Mouse (Mus musculus): ENCODE results near the gene Crb3. TPM values are rescaled to one million over a fixed set of nuclear protein-coding genes. Genes with fewer than 3 reads are reported as not detected.
"Not testable (repeated sequence)": the region's sequence is repeated elsewhere in the genome, so short reads cannot be mapped to it uniquely, and the experiment has no call there.

The Crb3 gene
- polyA plus RNA-seq, 1 experiment from 2014 or later: 1.2 TPM

GRCm38 (mm10) chr17:57030931-57031660, 27.8 kb upstream of the Crb3 start, which contains the start of gene Khsrp:
TSS of gene Khsrp (minus strand) at chr17:57031522.
- Histone ChIP-seq H3K27me3 (ENCODE audit: control insufficient read depth, insufficient read depth, low read length) (no peaks in the 10 kb centered on the region), H3K36me3 (ENCODE audit: control insufficient read depth, insufficient read depth, low read length) (peaks cover 10% of the 10 kb centered on the region), H3K9me3 (ENCODE audit: control insufficient read depth, low read length) (no peaks in the 10 kb centered on the region), H3K27ac (ENCODE audit: low read depth, low read length) (peak within 1 kb of the TSS; percentile 90), H3K4me3 (ENCODE audit: low read depth, low read length) (peak within 1 kb of the TSS; percentile 95), H3K4me2 (peak within 1 kb of the TSS; percentile 88), H3K9ac (ENCODE audit: low read length) (peak within 1 kb of the TSS; percentile 96), H3K4me1 (ENCODE audit: control insufficient read depth, insufficient read depth, low read length) (peaks cover 14% of the 10 kb centered on the region)
- DNase-seq (ENCODE audit: low spot score, missing footprints) (peak; percentile 98), ATAC-seq (ENCODE audit: low FRiP score) (peak; percentile 0; the same call in 1 of the 2 replicates)
- WGBS: under 1% methylated on average over 89 of the region's 99 CpGs

- Histone ChIP-seq H3K36me3 (ENCODE audit: control insufficient read depth, insufficient read depth, low read length) (peaks cover 10% of the 10 kb centered on the region), H3K9ac (ENCODE audit: low read length) (peak overlapping the region; percentile 60), H3K4me2 (peak overlapping the region; percentile 49), H3K27ac (ENCODE audit: low read depth, low read length) (peak overlapping the region; percentile 63), H3K27me3 (ENCODE audit: control insufficient read depth, insufficient read depth, low read length) (no peaks in the 10 kb centered on the region), H3K4me3 (ENCODE audit: low read depth, low read length) (peak overlapping the region; percentile 95), H3K9me3 (ENCODE audit: control insufficient read depth, low read length) (no peaks in the 10 kb centered on the region), H3K4me1 (ENCODE audit: control insufficient read depth, insufficient read depth, low read length) (peaks cover 14% of the 10 kb centered on the region)
- WGBS: under 1% methylated on average over 38 of the region's 38 CpGs
- ATAC-seq (ENCODE audit: low FRiP score) (peak; percentile 98), DNase-seq (ENCODE audit: low spot score, missing footprints) (peak; percentile 99)
Measured at GRCm38 (mm10) chr17:57031661-57032420, 27.1 kb upstream of the Crb3 start.

- DNase-seq (ENCODE audit: low spot score, missing footprints): no peak
- 77% methylated on average over 4 of the region's 4 CpGs for WGBS
- Histone ChIP-seq H3K9ac (ENCODE audit: low read length) (no peak overlapping the region), H3K27me3 (ENCODE audit: control insufficient read depth, insufficient read depth, low read length) (no peaks in the 10 kb centered on the region), H3K4me1 (ENCODE audit: control insufficient read depth, insufficient read depth, low read length) (peaks cover 14% of the 10 kb centered on the region), H3K4me2 (0 out of 2 replicates have a peak overlapping the region, but pooled peaks have one; percentile 49), H3K9me3 (ENCODE audit: control insufficient read depth, low read length) (no peaks in the 10 kb centered on the region), H3K27ac (ENCODE audit: low read depth, low read length) (no peak overlapping the region), H3K36me3 (ENCODE audit: control insufficient read depth, insufficient read depth, low read length) (peaks cover 1% of the 10 kb centered on the region), H3K4me3 (ENCODE audit: low read depth, low read length) (no peak overlapping the region)
- no peak for ATAC-seq (ENCODE audit: low FRiP score)
Measured at GRCm38 (mm10) chr17:57032854-57033253, 26.1 kb upstream of the Crb3 start.

GRCm38 (mm10) chr17:57038978-57039377, 19.9 kb upstream of the Crb3 start:
- H3K4me1 ChIP-seq (ENCODE audit: control insufficient read depth, insufficient read depth, low read length): no peaks in the 10 kb centered on the region
- H3K4me2 ChIP-seq: no peak overlapping the region
- 39% methylated on average over 8 of the region's 8 CpGs for WGBS
- H3K27me3 ChIP-seq (ENCODE audit: control insufficient read depth, insufficient read depth, low read length): no peaks in the 10 kb centered on the region
- no peaks in the 10 kb centered on the region for H3K9me3 ChIP-seq (ENCODE audit: control insufficient read depth, low read length)
- no peaks in the 10 kb centered on the region for H3K36me3 ChIP-seq (ENCODE audit: control insufficient read depth, insufficient read depth, low read length)
- no peak overlapping the region for H3K9ac ChIP-seq (ENCODE audit: low read length)
- no peak overlapping the region for H3K27ac ChIP-seq (ENCODE audit: low read depth, low read length)
- ATAC-seq (ENCODE audit: low FRiP score): no peak
- H3K4me3 ChIP-seq (ENCODE audit: low read depth, low read length): no peak overlapping the region
- DNase-seq (ENCODE audit: low spot score, missing footprints): no peak

GRCm38 (mm10) chr17:57041554-57041953, 17.4 kb upstream of the Crb3 start, which contains the start of gene Slc25a41:
TSS of gene Slc25a41 (minus strand) at chr17:57041654.
- H3K4me1 ChIP-seq (ENCODE audit: control insufficient read depth, insufficient read depth, low read length): no peaks in the 10 kb centered on the region
- no peak for ATAC-seq (ENCODE audit: low FRiP score)

GRCm38 (mm10) chr17:57047406-57047805, 11.5 kb upstream of the Crb3 start:
- no peaks in the 10 kb centered on the region for H3K9me3 ChIP-seq (ENCODE audit: control insufficient read depth, low read length)
- no peaks in the 10 kb centered on the region for H3K4me1 ChIP-seq (ENCODE audit: control insufficient read depth, insufficient read depth, low read length)
- ATAC-seq (ENCODE audit: low FRiP score) (peak; percentile 43; the same call in 1 of the 2 replicates), DNase-seq (ENCODE audit: low spot score, missing footprints) (no peak)
- H3K9ac ChIP-seq (ENCODE audit: low read length): no peak overlapping the region
- no peak overlapping the region for H3K4me2 ChIP-seq
- no peak overlapping the region for H3K4me3 ChIP-seq (ENCODE audit: low read depth, low read length)
- no peaks in the 10 kb centered on the region for H3K27me3 ChIP-seq (ENCODE audit: control insufficient read depth, insufficient read depth, low read length)
- 38% methylated on average over 5 of the region's 5 CpGs for WGBS
- no peak overlapping the region for H3K27ac ChIP-seq (ENCODE audit: low read depth, low read length)
- H3K36me3 ChIP-seq (ENCODE audit: control insufficient read depth, insufficient read depth, low read length): peaks cover 5% of the 10 kb centered on the region; the same call in 1 of the 2 replicates

More at GRCm38 (mm10) chr17:57041554-57041953, 17.4 kb upstream of the Crb3 start, which contains the start of gene Slc25a41:
- H3K27me3 ChIP-seq (ENCODE audit: control insufficient read depth, insufficient read depth, low read length): no peaks in the 10 kb centered on the region
- H3K9me3 ChIP-seq (ENCODE audit: control insufficient read depth, low read length): no peaks in the 10 kb centered on the region
- no peak within 1 kb of the TSS for H3K27ac ChIP-seq (ENCODE audit: low read depth, low read length)
- no peak within 1 kb of the TSS for H3K4me3 ChIP-seq (ENCODE audit: low read depth, low read length)
- no peak within 1 kb of the TSS for H3K9ac ChIP-seq (ENCODE audit: low read length)
- peak; percentile 65 for DNase-seq (ENCODE audit: low spot score, missing footprints)
- no peaks in the 10 kb centered on the region for H3K36me3 ChIP-seq (ENCODE audit: control insufficient read depth, insufficient read depth, low read length)
- 72% methylated on average over 8 of the region's 8 CpGs for WGBS
- H3K4me2 ChIP-seq: no peak within 1 kb of the TSS

- ATAC-seq (ENCODE audit: low FRiP score): no peak
- DNase-seq (ENCODE audit: low spot score, missing footprints): no peak
- no peaks in the 10 kb centered on the region for H3K4me1 ChIP-seq (ENCODE audit: control insufficient read depth, insufficient read depth, low read length)
- no peaks in the 10 kb centered on the region for H3K27me3 ChIP-seq (ENCODE audit: control insufficient read depth, insufficient read depth, low read length)
- H3K36me3 ChIP-seq (ENCODE audit: control insufficient read depth, insufficient read depth, low read length): peaks cover 10% of the 10 kb centered on the region; the same call in 1 of the 2 replicates
- no peak overlapping the region for H3K27ac ChIP-seq (ENCODE audit: low read depth, low read length)
- WGBS: 93% methylated on average over 3 of the region's 3 CpGs
- no peaks in the 10 kb centered on the region for H3K9me3 ChIP-seq (ENCODE audit: control insufficient read depth, low read length)
- H3K9ac ChIP-seq (ENCODE audit: low read length): no peak overlapping the region
- H3K4me3 ChIP-seq (ENCODE audit: low read depth, low read length): no peak overlapping the region
- no peak overlapping the region for H3K4me2 ChIP-seq
Measured at GRCm38 (mm10) chr17:57048816-57049215, 10.1 kb upstream of the Crb3 start.

- 88% methylated on average over 4 of the region's 4 CpGs for WGBS
- peaks cover 13% of the 10 kb centered on the region; the same call in 1 of the 2 replicates for H3K36me3 ChIP-seq (ENCODE audit: control insufficient read depth, insufficient read depth, low read length)
Measured at GRCm38 (mm10) chr17:57051679-57052078, 7.2 kb upstream of the Crb3 start.

GRCm38 (mm10) chr17:57056246-57056645, 2.7 kb upstream of the Crb3 start:
- Histone ChIP-seq H3K9me3 (ENCODE audit: control insufficient read depth, low read length) (no peaks in the 10 kb centered on the region), H3K4me1 (ENCODE audit: control insufficient read depth, insufficient read depth, low read length) (peaks cover 8% of the 10 kb centered on the region), H3K36me3 (ENCODE audit: control insufficient read depth, insufficient read depth, low read length) (peaks cover 11% of the 10 kb centered on the region; the same call in 1 of the 2 replicates), H3K27ac (ENCODE audit: low read depth, low read length) (no peak overlapping the region), H3K4me2 (no peak overlapping the region), H3K4me3 (ENCODE audit: low read depth, low read length) (no peak overlapping the region), H3K27me3 (ENCODE audit: control insufficient read depth, insufficient read depth, low read length) (peaks cover 3% of the 10 kb centered on the region), H3K9ac (ENCODE audit: low read length) (no peak overlapping the region)
- 90% methylated on average over 3 of the region's 3 CpGs for WGBS
- ATAC-seq (ENCODE audit: low FRiP score) (no peak), DNase-seq (ENCODE audit: low spot score, missing footprints) (peak; percentile 67)

More at GRCm38 (mm10) chr17:57051679-57052078, 7.2 kb upstream of the Crb3 start:
- not testable (repeated sequence) for H3K27me3 ChIP-seq (ENCODE audit: control insufficient read depth, insufficient read depth, low read length); H3K4me1 ChIP-seq (ENCODE audit: control insufficient read depth, insufficient read depth, low read length); DNase-seq (ENCODE audit: low spot score, missing footprints); H3K4me3 ChIP-seq (ENCODE audit: low read depth, low read length); H3K9ac ChIP-seq (ENCODE audit: low read length); ATAC-seq (ENCODE audit: low FRiP score); H3K4me2 ChIP-seq; H3K27ac ChIP-seq (ENCODE audit: low read depth, low read length); H3K9me3 ChIP-seq (ENCODE audit: control insufficient read depth, low read length)
